ENCODE assay signal across 12 mouse cellular contexts in the genomic region with DNA sequence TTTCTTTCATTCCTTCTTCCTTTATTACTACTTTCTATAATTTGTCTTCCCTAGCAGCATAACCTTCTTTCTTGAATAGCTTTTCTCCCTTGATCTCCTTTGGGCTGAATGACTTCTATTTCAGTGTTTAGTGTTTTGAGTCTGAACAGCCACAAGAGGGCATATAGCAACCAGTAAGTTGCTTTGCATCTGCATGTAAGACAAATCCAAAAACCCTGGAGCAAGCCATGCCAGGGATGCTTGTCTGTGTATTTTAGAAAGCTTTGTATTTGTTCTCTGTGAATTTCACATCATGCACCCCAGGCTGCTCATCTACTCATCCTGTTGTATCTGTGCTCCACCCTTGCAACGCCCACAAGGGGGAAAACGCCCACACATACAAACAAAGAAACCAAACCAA. TPM values are rescaled to one million over a fixed set of nuclear protein-coding genes. Genes with fewer than 3 reads are reported as not detected.
DNase-seq lines count a peak whose midpoint lies in the region; ATAC-seq and TF ChIP-seq lines count a peak whose summit lies in the region.
"Had no signal": no experiment of that assay in that cellular context is flagged by ENCODE, and none has a peak within 500 bp of the region (broad histone marks: within the 10 kb centered on the region; RNA-seq: fewer than 3 reads in every experiment).

No protein-coding gene starts in this region.

- no peak for ATAC-seq in kidney, postnatal 0 days (replicated peaks; ENCODE audit: low FRiP score, low read depth)
- ATAC-seq in hindbrain, postnatal 0 days, result peak; percentile 51; the same call in 1 of the 2 replicates

- H3K4me3 ChIP-seq in kidney, postnatal 0 days (replicated peaks; ENCODE audit: low read depth, low read length), result no peak overlapping the region
- no peak overlapping the region for H3K4me3 ChIP-seq in hindbrain, postnatal 0 days (ENCODE audit: low read length)

- H3K4me2 ChIP-seq in kidney, postnatal 0 days (ENCODE audit: low read length), result no peak overlapping the region
- H3K4me2 ChIP-seq in hindbrain, postnatal 0 days (ENCODE audit: low read depth, low read length), result no peak overlapping the region

- no peaks in the 10 kb centered on the region for H3K4me1 ChIP-seq in kidney, postnatal 0 days (replicated peaks; ENCODE audit: insufficient read depth, low read length)
- H3K4me1 ChIP-seq in hindbrain, postnatal 0 days (ENCODE audit: insufficient read depth, low read length), result no peaks in the 10 kb centered on the region

- H3K27me3 ChIP-seq in kidney, postnatal 0 days (ENCODE audit: insufficient read depth, low read length), result no peaks in the 10 kb centered on the region
- H3K27me3 ChIP-seq in hindbrain, postnatal 0 days (ENCODE audit: insufficient read depth, low read length), result no peaks in the 10 kb centered on the region

- 80% methylated on average over 2 of the region's 2 CpGs for WGBS in kidney, postnatal 0 days
- WGBS in hindbrain, postnatal 0 days, result 88% methylated on average over 2 of the region's 2 CpGs

- peak; percentile 59 for DNase-seq in kidney, postnatal 0 days (ENCODE audit: low spot score)
- no peak for DNase-seq in kidney, postnatal 10 days
- DNase-seq in CD4-positive helper T cell, adult 2 months (ENCODE audit: low read depth, low spot score), result peak; percentile 8
- peak; percentile 44 for DNase-seq in ES-CJ7 (ENCODE audit: low read depth, low spot score)
- DNase-seq in hindbrain, postnatal 0 days (ENCODE audit: low spot score), result peak; percentile 72
- DNase-seq in spleen, postnatal 4 days (ENCODE audit: low spot score in 2 of 2), result no peak
- DNase-seq in urinary bladder, postnatal 36 days (ENCODE audit: low spot score in 2 of 2), result no peak
- no peak for DNase-seq in spleen, postnatal 36 days (ENCODE audit: low spot score in 2 of 2)
- DNase-seq: adrenal gland, postnatal 10 days; heart, postnatal 4 days; right cerebral cortex, adult 18-20 months had no signal

- H3K36me3 ChIP-seq in kidney, postnatal 0 days (ENCODE audit: insufficient read depth, low read length), result no peaks in the 10 kb centered on the region
- H3K36me3 ChIP-seq in hindbrain, postnatal 0 days (ENCODE audit: insufficient read depth, low read length), result no peaks in the 10 kb centered on the region

- no peaks in the 10 kb centered on the region for H3K9me3 ChIP-seq in kidney, postnatal 0 days (replicated peaks; ENCODE audit: low read length)
- H3K9me3 ChIP-seq in hindbrain, postnatal 0 days (ENCODE audit: low read length), result no peaks in the 10 kb centered on the region

- no peak overlapping the region for H3K27ac ChIP-seq in kidney, postnatal 0 days
- no peak overlapping the region for H3K27ac ChIP-seq in hindbrain, postnatal 0 days

- H3K9ac ChIP-seq in kidney, postnatal 0 days (ENCODE audit: low read depth, low read length), result no peak overlapping the region
- H3K9ac ChIP-seq in hindbrain, postnatal 0 days (replicated peaks; ENCODE audit: low read length), result no peak overlapping the region

- TF ChIP-seq CTCF in kidney, postnatal 0 days (IDR thresholded peaks at IDR 0.05; ENCODE audit: low read depth), result peak; percentile 63
- peak; percentile 72 for TF ChIP-seq CTCF in hindbrain, postnatal 0 days (IDR thresholded peaks at IDR 0.05; ENCODE audit: low read depth)

RNA-seq across cellular contexts. Expression of a gene that starts 11.6 kb away (rescaled TPM):
- polyA plus RNA-seq in kidney, postnatal 0 days (2015; fragmentation: Nextera tagmentation; extraction: Ambion mirVana), result not detected in 2 replicates
- total RNA-seq in hindbrain, postnatal 0 days (2014; rRNA removed), result not detected in 2 replicates
- not detected in 2 replicates for polyA plus RNA-seq in hindbrain, postnatal 0 days (2015; fragmentation: Nextera tagmentation; extraction: Ambion mirVana)
- total RNA-seq: adrenal gland, postnatal 10 days; heart, postnatal 4 days had no signal
- polyA plus RNA-seq: urinary bladder, adult 2 months had no signal

RNA-seq across cellular contexts. Expression of a gene that starts 11.6 kb away (rescaled TPM):
- 0.37 and 0.80 TPM in 2 replicates for polyA plus RNA-seq in kidney, postnatal 0 days (2015; fragmentation: Nextera tagmentation; extraction: Ambion mirVana)
- total RNA-seq in hindbrain, postnatal 0 days (2014; rRNA removed), result 1.5 TPM in 1 of 2 replicates, not detected in the other
- polyA plus RNA-seq in hindbrain, postnatal 0 days (2015; fragmentation: Nextera tagmentation; extraction: Ambion mirVana), result 0.32 and 0.41 TPM in 2 replicates

RNA-seq across cellular contexts. Expression of a gene that starts 15.5 kb away (rescaled TPM):
- polyA plus RNA-seq in kidney, postnatal 0 days (2015; fragmentation: Nextera tagmentation; extraction: Ambion mirVana), result 0.39 and 0.83 TPM in 2 replicates
- not detected in 2 replicates for total RNA-seq in hindbrain, postnatal 0 days (2014; rRNA removed)
- polyA plus RNA-seq in hindbrain, postnatal 0 days (2015; fragmentation: Nextera tagmentation; extraction: Ambion mirVana), result not detected in 2 replicates
- total RNA-seq: heart, postnatal 4 days had no signal

RNA-seq across cellular contexts. Expression of a gene that starts 44.3 kb away (rescaled TPM):
- polyA plus RNA-seq in kidney, postnatal 0 days (2015; fragmentation: Nextera tagmentation; extraction: Ambion mirVana), result 0.28 and 0.41 TPM in 2 replicates
- total RNA-seq in hindbrain, postnatal 0 days (2014; rRNA removed), result 0.07 and 1.4 TPM in 2 replicates
- polyA plus RNA-seq in hindbrain, postnatal 0 days (2015; fragmentation: Nextera tagmentation; extraction: Ambion mirVana), result 1.1 and 1.2 TPM in 2 replicates

Comparison
In these comparisons a context has a peak if more than half of its experiments do, and no peak if none do; other contexts are left out.
1. DNase-seq: peak in kidney, postnatal 0 days (single experiment), CD4-positive helper T cell, adult 2 months (single experiment), ES-CJ7 (single experiment) and hindbrain, postnatal 0 days (single experiment); none in kidney, postnatal 10 days (single experiment), spleen, postnatal 4 days (0 of 2), urinary bladder, postnatal 36 days (0 of 2) and spleen, postnatal 36 days (0 of 2).